ENCODE assay signal across 22 mouse cellular contexts in the genomic region with DNA sequence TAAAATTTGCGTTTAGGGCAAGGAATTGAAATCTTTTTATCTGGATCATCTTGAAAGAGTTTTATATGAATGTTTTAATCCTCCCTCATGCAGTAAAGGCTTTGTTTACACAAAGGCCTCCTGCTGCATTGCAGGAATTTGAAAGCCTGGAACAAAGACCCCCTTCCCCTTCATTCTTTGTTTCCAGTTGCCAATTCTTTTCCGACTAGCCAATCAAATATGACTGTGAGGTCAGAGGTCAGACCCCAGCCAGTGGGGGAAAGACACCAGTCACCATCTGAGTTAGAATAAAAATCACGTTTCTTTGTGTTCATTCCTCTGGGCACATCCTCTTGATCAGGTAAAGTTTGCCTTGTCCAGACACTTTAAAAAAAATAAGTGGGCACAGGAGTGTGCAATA.
DNase-seq lines count a peak whose midpoint lies in the region; ATAC-seq lines count a peak whose summit lies in the region.
"Had no signal": no experiment of that assay in that cellular context is flagged by ENCODE, and none has a peak within 500 bp of the region (broad histone marks: within the 10 kb centered on the region; RNA-seq: fewer than 3 reads in every experiment).

No protein-coding gene starts in this region.

- no peak overlapping the region for H3K4me2 ChIP-seq in forebrain, embryonic 12.5 days
- no peak overlapping the region for H3K4me2 ChIP-seq in midbrain, embryonic 11.5 days
- no peak overlapping the region for H3K4me2 ChIP-seq in midbrain, embryonic 16.5 days (ENCODE audit: low read length)
- H3K4me2 ChIP-seq: forebrain, embryonic 15.5 days; heart, embryonic 11.5 days; heart, embryonic 15.5 days had no signal

- ATAC-seq in forebrain, embryonic 12.5 days (ENCODE audit: low FRiP score), result no peak
- no peak for ATAC-seq in midbrain, embryonic 11.5 days (ENCODE audit: low FRiP score)
- ATAC-seq in midbrain, embryonic 16.5 days, result no peak
- ATAC-seq: activated CD4-positive, CD25-positive, alpha-beta regulatory T cell, adult 4 months; CD4-positive, CD25-positive, alpha-beta regulatory T cell, adult 4 months; forebrain, embryonic 15.5 days; hindbrain, embryonic 16.5 days had no signal

- H3K27me3 ChIP-seq in forebrain, embryonic 10.5 days (ENCODE audit: poor library complexity, severe bottlenecking), result no peaks in the 10 kb centered on the region
- H3K27me3 ChIP-seq in forebrain, embryonic 12.5 days, result no peaks in the 10 kb centered on the region
- H3K27me3 ChIP-seq in midbrain, embryonic 11.5 days (ENCODE audit: control insufficient read depth, insufficient read depth, low read length), result no peaks in the 10 kb centered on the region
- H3K27me3 ChIP-seq in midbrain, embryonic 16.5 days (ENCODE audit: control insufficient read depth, insufficient read depth, low read depth, low read length), result no peaks in the 10 kb centered on the region
- H3K27me3 ChIP-seq: forebrain, embryonic 15.5 days; heart, embryonic 15.5 days had no signal

- no peak overlapping the region for H3K4me3 ChIP-seq in forebrain, embryonic 10.5 days
- no peak overlapping the region for H3K4me3 ChIP-seq in forebrain, embryonic 12.5 days (replicated peaks)
- no peak overlapping the region for H3K4me3 ChIP-seq in midbrain, embryonic 11.5 days (ENCODE audit: low read depth, low read length)
- H3K4me3 ChIP-seq in midbrain, embryonic 16.5 days (ENCODE audit: low read depth, low read length), result no peak overlapping the region
- H3K4me3 ChIP-seq: embryonic facial prominence, embryonic 10.5 days; forebrain, embryonic 15.5 days; heart, adult 2 months; heart, embryonic 15.5 days had no signal

- H3K27ac ChIP-seq in forebrain, embryonic 10.5 days, result 0 out of 2 replicates have a peak overlapping the region, but pooled peaks have one; percentile 6
- no peak overlapping the region for H3K27ac ChIP-seq in forebrain, embryonic 12.5 days
- no peak overlapping the region for H3K27ac ChIP-seq in midbrain, embryonic 11.5 days (ENCODE audit: low read depth, low read length)
- H3K27ac ChIP-seq in midbrain, embryonic 16.5 days (ENCODE audit: low read length), result no peak overlapping the region
- H3K27ac ChIP-seq: embryonic facial prominence, embryonic 10.5 days; forebrain, embryonic 15.5 days; heart, adult 2 months; heart, embryonic 15.5 days had no signal

- H3K36me3 ChIP-seq in forebrain, embryonic 10.5 days (replicated peaks), result no peaks in the 10 kb centered on the region
- H3K36me3 ChIP-seq in forebrain, embryonic 12.5 days (replicated peaks), result no peaks in the 10 kb centered on the region
- H3K36me3 ChIP-seq in midbrain, embryonic 11.5 days (ENCODE audit: control insufficient read depth, insufficient read depth, low read length), result no peaks in the 10 kb centered on the region
- H3K36me3 ChIP-seq in midbrain, embryonic 16.5 days (ENCODE audit: control insufficient read depth, insufficient read depth, low read length), result no peaks in the 10 kb centered on the region
- H3K36me3 ChIP-seq: embryonic facial prominence, embryonic 10.5 days; forebrain, embryonic 15.5 days; heart, embryonic 15.5 days had no signal

- 30% methylated on average over 3 of the region's 3 CpGs for WGBS in forebrain, embryonic 10.5 days
- WGBS in forebrain, embryonic 12.5 days, result 14% methylated on average over 3 of the region's 3 CpGs
- WGBS in midbrain, embryonic 11.5 days, result 16% methylated on average over 3 of the region's 3 CpGs
- WGBS in midbrain, embryonic 16.5 days, result 12% methylated on average over 3 of the region's 3 CpGs

- H3K4me1 ChIP-seq in forebrain, embryonic 10.5 days, result peaks cover 11% of the 10 kb centered on the region
- H3K4me1 ChIP-seq in forebrain, embryonic 12.5 days, result peaks cover 4% of the 10 kb centered on the region; the same call in 1 of the 2 replicates
- H3K4me1 ChIP-seq in midbrain, embryonic 11.5 days (ENCODE audit: control insufficient read depth, insufficient read depth, low read length), result peaks cover 3% of the 10 kb centered on the region; the same call in 1 of the 2 replicates
- no peaks in the 10 kb centered on the region for H3K4me1 ChIP-seq in midbrain, embryonic 16.5 days (ENCODE audit: control insufficient read depth, insufficient read depth, low read length)
- H3K4me1 ChIP-seq: forebrain, embryonic 15.5 days; heart, embryonic 15.5 days had no signal

- H3K9me3 ChIP-seq in forebrain, embryonic 10.5 days, result no peaks in the 10 kb centered on the region
- H3K9me3 ChIP-seq in forebrain, embryonic 12.5 days, result no peaks in the 10 kb centered on the region
- H3K9me3 ChIP-seq in midbrain, embryonic 11.5 days (ENCODE audit: control insufficient read depth, low read length), result no peaks in the 10 kb centered on the region
- H3K9me3 ChIP-seq in midbrain, embryonic 16.5 days (replicated peaks; ENCODE audit: control insufficient read depth, low read length, poor library complexity, severe bottlenecking), result no peaks in the 10 kb centered on the region
- H3K9me3 ChIP-seq: embryonic facial prominence, embryonic 10.5 days; forebrain, embryonic 15.5 days; heart, embryonic 15.5 days had no signal

- no peak overlapping the region for H3K9ac ChIP-seq in forebrain, embryonic 12.5 days
- H3K9ac ChIP-seq in midbrain, embryonic 11.5 days (ENCODE audit: low read length), result no peak overlapping the region
- no peak overlapping the region for H3K9ac ChIP-seq in midbrain, embryonic 16.5 days (ENCODE audit: low read depth, low read length)
- H3K9ac ChIP-seq: forebrain, embryonic 15.5 days; heart, embryonic 15.5 days had no signal

- peak; percentile 19 for DNase-seq in forebrain, embryonic 10.5 days (ENCODE audit: extremely low spot score, low spot score)
- DNase-seq in midbrain, embryonic 11.5 days (ENCODE audit: low spot score, missing footprints), result peak; percentile 85
- DNase-seq in embryo, embryonic 11 days, result peak; percentile 29
- no peak for DNase-seq in right cerebral cortex, postnatal 25 days
- no peak for DNase-seq in adrenal gland, postnatal 25 days
- DNase-seq: adrenal gland, postnatal 14 days; B cell, adult 2 months; cerebellum, adult 18-20 months; cerebellum, adult 9-11 months; gastrocnemius, postnatal 14 days; heart, adult 2 months; heart, postnatal 14 days; kidney, adult 11 months had no signal

Comparison
In these comparisons a context has a peak if more than half of its experiments do, and no peak if none do; other contexts are left out.
1. DNase-seq: peak in forebrain, embryonic 10.5 days (single experiment), midbrain, embryonic 11.5 days (single experiment) and embryo, embryonic 11 days (single experiment); none in right cerebral cortex, postnatal 25 days (single experiment) and adrenal gland, postnatal 25 days (single experiment).